ENCODE assay signal across 9 mouse cellular contexts in the genomic region with DNA sequence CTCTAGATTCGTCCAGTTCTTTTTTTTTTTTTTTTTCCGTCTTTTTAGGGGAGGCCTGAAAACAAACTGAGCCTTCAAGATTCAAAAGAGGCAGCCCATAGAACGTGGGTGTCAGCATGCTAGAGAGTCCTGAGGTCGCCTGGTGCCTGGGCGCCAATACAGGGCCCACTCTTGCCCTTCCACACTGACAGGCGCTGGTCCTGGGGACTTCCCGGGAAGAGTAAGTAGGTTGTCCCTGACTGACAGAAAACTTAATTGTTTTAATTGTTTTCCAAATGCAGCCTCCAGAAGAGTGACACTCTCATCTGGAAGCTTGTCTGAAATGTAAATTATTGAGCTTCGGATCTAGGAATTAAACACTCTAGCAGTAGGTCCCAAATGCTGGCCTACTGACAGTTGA.
DNase-seq lines count a peak whose midpoint lies in the region; ATAC-seq lines count a peak whose summit lies in the region.
"Had no signal": no experiment of that assay in that cellular context is flagged by ENCODE, and none has a peak within 500 bp of the region (broad histone marks: within the 10 kb centered on the region; RNA-seq: fewer than 3 reads in every experiment).

No protein-coding gene starts in this region.

- peak overlapping the region; percentile 70; the same call in 1 of the 2 replicates for H3K4me2 ChIP-seq in heart, embryonic 15.5 days
- peak overlapping the region; percentile 52; the same call in 1 of the 2 replicates for H3K4me2 ChIP-seq in midbrain, embryonic 12.5 days (replicated peaks)
- peak overlapping the region; percentile 65 for H3K4me2 ChIP-seq in hindbrain, embryonic 16.5 days (ENCODE audit: low read length)
- no peak overlapping the region for H3K4me2 ChIP-seq in liver, embryonic 12.5 days

- no peak overlapping the region for H3K4me3 ChIP-seq in heart, embryonic 15.5 days
- no peak overlapping the region for H3K4me3 ChIP-seq in midbrain, embryonic 12.5 days
- H3K4me3 ChIP-seq in midbrain, embryonic 10.5 days, result no peak overlapping the region
- no peak overlapping the region for H3K4me3 ChIP-seq in hindbrain, embryonic 16.5 days (ENCODE audit: low read length)
- no peak overlapping the region for H3K4me3 ChIP-seq in liver, embryonic 12.5 days

- ATAC-seq in heart, embryonic 15.5 days (replicated peaks; ENCODE audit: insufficient number of reproducible peaks, insufficient read depth, low FRiP score, low read depth), result no peak
- peak; percentile 41; the same call in 1 of the 2 replicates for ATAC-seq in midbrain, embryonic 12.5 days (ENCODE audit: low FRiP score, low read depth)
- ATAC-seq in hindbrain, embryonic 16.5 days, result 0 out of 2 replicates have a peak, but pooled peaks have one; percentile 34
- ATAC-seq in liver, embryonic 12.5 days, result no peak

- H3K36me3 ChIP-seq in heart, embryonic 15.5 days, result no peaks in the 10 kb centered on the region
- no peaks in the 10 kb centered on the region for H3K36me3 ChIP-seq in midbrain, embryonic 12.5 days
- H3K36me3 ChIP-seq in midbrain, embryonic 10.5 days, result no peaks in the 10 kb centered on the region
- H3K36me3 ChIP-seq in hindbrain, embryonic 16.5 days (ENCODE audit: control insufficient read depth, insufficient read depth, low read length), result no peaks in the 10 kb centered on the region
- H3K36me3 ChIP-seq in liver, embryonic 12.5 days, result no peaks in the 10 kb centered on the region

- no peaks in the 10 kb centered on the region for H3K27me3 ChIP-seq in heart, embryonic 15.5 days
- H3K27me3 ChIP-seq in midbrain, embryonic 12.5 days, result no peaks in the 10 kb centered on the region
- no peaks in the 10 kb centered on the region for H3K27me3 ChIP-seq in midbrain, embryonic 10.5 days (ENCODE audit: low read depth, poor library complexity, severe bottlenecking)
- H3K27me3 ChIP-seq in hindbrain, embryonic 16.5 days (replicated peaks; ENCODE audit: control insufficient read depth, insufficient read depth, low read length), result no peaks in the 10 kb centered on the region
- no peaks in the 10 kb centered on the region for H3K27me3 ChIP-seq in liver, embryonic 12.5 days (replicated peaks)
- H3K27me3 ChIP-seq: CH12.LX had no signal

- no peak for DNase-seq in heart, postnatal 4 days
- DNase-seq in midbrain, embryonic 10.5 days (ENCODE audit: low spot score), result no peak
- DNase-seq in retina, embryonic 14.5 days (ENCODE audit: low spot score), result peak; percentile 94

- H3K27ac ChIP-seq in heart, embryonic 15.5 days, result no peak overlapping the region
- H3K27ac ChIP-seq in midbrain, embryonic 12.5 days (replicated peaks), result no peak overlapping the region
- H3K27ac ChIP-seq in midbrain, embryonic 10.5 days (replicated peaks), result no peak overlapping the region
- H3K27ac ChIP-seq in hindbrain, embryonic 16.5 days (ENCODE audit: low read depth, low read length), result no peak overlapping the region
- H3K27ac ChIP-seq in liver, embryonic 12.5 days, result no peak overlapping the region

- peaks cover 2% of the 10 kb centered on the region; the same call in 1 of the 2 replicates for H3K4me1 ChIP-seq in heart, embryonic 15.5 days (replicated peaks)
- no peaks in the 10 kb centered on the region for H3K4me1 ChIP-seq in midbrain, embryonic 12.5 days
- peaks cover 6% of the 10 kb centered on the region; the same call in 1 of the 2 replicates for H3K4me1 ChIP-seq in midbrain, embryonic 10.5 days
- H3K4me1 ChIP-seq in hindbrain, embryonic 16.5 days (ENCODE audit: control insufficient read depth, insufficient read depth, low read depth, low read length), result peaks cover 3% of the 10 kb centered on the region
- H3K4me1 ChIP-seq in liver, embryonic 12.5 days, result no peaks in the 10 kb centered on the region

- H3K9me3 ChIP-seq in heart, embryonic 15.5 days (replicated peaks), result no peaks in the 10 kb centered on the region
- no peaks in the 10 kb centered on the region for H3K9me3 ChIP-seq in midbrain, embryonic 12.5 days
- H3K9me3 ChIP-seq in midbrain, embryonic 10.5 days (replicated peaks), result no peaks in the 10 kb centered on the region
- H3K9me3 ChIP-seq in hindbrain, embryonic 16.5 days (ENCODE audit: control insufficient read depth, low read length), result no peaks in the 10 kb centered on the region
- no peaks in the 10 kb centered on the region for H3K9me3 ChIP-seq in liver, embryonic 12.5 days (replicated peaks)
- H3K9me3 ChIP-seq: megakaryocyte, embryonic 14.5 days had no signal

- H3K9ac ChIP-seq in heart, embryonic 15.5 days, result no peak overlapping the region
- no peak overlapping the region for H3K9ac ChIP-seq in midbrain, embryonic 12.5 days (replicated peaks)
- H3K9ac ChIP-seq in hindbrain, embryonic 16.5 days (ENCODE audit: low read depth, low read length), result no peak overlapping the region
- H3K9ac ChIP-seq in liver, embryonic 12.5 days, result no peak overlapping the region

- WGBS in heart, embryonic 15.5 days, result 34% methylated on average over 8 of the region's 8 CpGs
- 21% methylated on average over 8 of the region's 8 CpGs for WGBS in midbrain, embryonic 12.5 days
- 33% methylated on average over 8 of the region's 8 CpGs for WGBS in midbrain, embryonic 10.5 days
- WGBS in hindbrain, embryonic 16.5 days, result 18% methylated on average over 8 of the region's 8 CpGs
- WGBS in liver, embryonic 12.5 days (ENCODE audit: insufficient replicate concordance), result 31% methylated on average over 8 of the region's 8 CpGs

Comparison
In these comparisons a context has a peak if more than half of its experiments do, and no peak if none do; other contexts are left out.
1. ATAC-seq: peak in midbrain, embryonic 12.5 days (single experiment) and hindbrain, embryonic 16.5 days (single experiment); none in heart, embryonic 15.5 days (single experiment) and liver, embryonic 12.5 days (single experiment).